Mouse (Mus musculus) left cerebral cortex, postnatal 10 days (tissue): ENCODE measurements around the gene Cdh4. TPM values are rescaled to one million over a fixed set of nuclear protein-coding genes. Genes with fewer than 3 reads are reported as not detected.
A peak's percentile ranks its signal among the peaks of the same experiment; 100 is the strongest.

Experiments
- DNase-seq, 2 experiments: peaks; one replicate each; pipeline ENCODE4 v3.0.0; 2021 to 2022; ENCODE audit warnings: low spot score in 2 of 2, mixed read lengths in 1 of 2; ENCODE audit errors: extremely low spot score in 1 of 2
- intact Hi-C: fragments of 180-260 bp; cut with DNase I; formaldehyde crosslinking; loops from one replicate; pipeline ENCODE4 v1.15.1; 2025
- total RNA-seq, 2 experiments: library from RNA; stranded (reverse); gene quantifications; 2 replicates each; pipeline ENCODE4 v1.2.3; 2021

Cdh4 gene
- total RNA-seq, 2 experiments from 2014 or later: 36.4 to 41.2 TPM

DNA sequence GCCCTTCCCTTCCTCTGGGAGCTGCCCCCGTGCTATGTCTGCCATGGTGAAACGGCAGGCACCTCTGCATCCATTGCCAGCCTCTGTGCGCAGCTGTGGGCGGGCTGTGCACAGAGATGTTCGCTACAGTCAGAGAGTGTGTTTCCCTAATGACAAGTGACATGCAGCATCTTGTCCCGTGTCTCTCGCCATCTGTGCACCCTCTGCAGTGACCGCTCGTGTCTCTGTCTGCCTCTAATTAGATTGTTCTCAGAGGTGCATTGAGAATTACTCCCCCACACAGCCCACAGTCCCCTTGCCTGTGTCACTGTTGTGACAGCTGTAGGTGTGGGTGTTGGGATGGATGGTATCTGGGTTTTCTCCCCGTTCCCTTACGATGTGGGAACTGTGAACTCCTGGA lies 410.6 kb downstream of the Cdh4 start:
- intact Hi-C loops: no loop called here
- DNase-seq: no peak

DNA sequence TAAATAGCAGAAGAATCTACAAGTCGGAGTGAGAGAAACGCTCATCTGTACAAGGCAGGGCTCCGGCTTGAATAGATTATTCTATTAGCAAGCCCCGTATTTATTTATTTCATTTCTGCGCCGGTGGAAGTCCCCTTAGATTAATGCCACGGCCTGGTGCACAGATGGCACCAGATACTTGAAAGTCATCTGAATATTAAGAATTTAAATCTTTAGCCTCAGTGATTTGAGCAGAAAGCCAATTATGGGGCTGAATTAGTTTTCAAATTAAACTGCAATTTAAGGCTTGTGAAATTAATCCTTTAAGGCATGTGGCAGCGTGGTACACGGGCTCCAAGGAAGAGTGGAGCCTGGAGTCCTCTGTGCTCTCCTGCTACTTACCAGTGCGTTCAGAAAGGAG lies 411.7 kb downstream of the Cdh4 start:
- DNase-seq: no peak
- intact Hi-C loops: no loop called here

DNA sequence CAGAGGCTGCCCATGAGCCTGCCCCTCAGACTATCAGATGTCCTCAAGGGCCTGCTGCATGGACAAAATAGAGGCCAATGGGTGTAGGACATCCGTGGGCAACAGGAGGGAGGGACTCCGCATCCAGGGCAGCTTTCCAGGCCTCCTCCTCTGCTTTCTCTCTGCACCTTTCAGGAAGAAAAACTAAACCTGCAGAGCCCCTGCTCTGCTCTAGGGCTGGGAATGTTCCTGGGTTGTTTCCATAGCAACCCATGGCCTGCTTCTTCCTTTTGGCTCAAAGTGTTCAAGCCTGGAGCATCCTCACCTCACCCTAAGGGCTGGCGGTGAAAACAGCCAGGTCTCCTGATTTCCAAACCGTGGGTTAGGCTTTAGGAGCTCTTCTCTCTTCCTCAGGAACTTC lies 414.9 kb downstream of the Cdh4 start:
- intact Hi-C loops: no loop called here
- DNase-seq: no peak

DNA sequence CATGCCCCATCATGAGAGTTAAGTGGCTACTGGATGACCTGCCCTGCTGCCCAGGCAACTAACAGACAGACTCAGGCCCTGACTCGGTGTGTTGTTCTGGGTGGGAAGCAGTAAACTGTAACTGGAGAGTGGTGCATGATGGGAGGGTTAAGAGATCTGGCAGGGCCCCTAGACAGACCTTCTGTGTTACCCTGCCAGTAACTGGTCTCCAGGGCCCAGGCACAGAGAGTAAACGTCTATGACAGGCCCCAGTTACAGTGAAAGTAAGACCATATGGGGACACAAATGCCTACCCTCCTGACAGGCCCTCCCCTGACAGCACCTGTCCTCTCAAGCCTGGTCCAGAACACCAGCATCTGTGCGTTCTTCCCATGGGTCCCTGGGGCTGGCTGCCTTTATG lies 420.4 kb downstream of the Cdh4 start:
- intact Hi-C loops: no loop called here

DNA sequence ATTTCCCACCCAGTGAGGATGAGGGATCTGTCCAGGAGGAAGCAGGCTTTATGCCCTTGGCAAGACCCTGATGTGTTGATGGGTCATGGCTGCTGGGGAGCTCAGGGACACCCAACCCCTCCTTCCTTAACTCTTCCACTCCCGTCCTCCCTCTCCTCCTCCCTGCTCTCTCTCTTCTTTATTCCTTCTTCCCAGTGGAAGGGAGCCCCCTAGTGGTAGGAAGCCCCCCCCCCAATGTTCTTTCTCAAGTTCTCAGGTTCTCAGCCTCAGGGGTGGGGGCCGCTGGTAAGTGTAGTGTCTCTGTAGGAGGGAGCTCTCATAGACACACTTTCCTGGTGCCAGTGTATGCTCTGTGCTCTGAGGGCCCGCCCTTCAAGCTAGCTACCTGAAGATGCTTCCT lies 421.0 kb downstream of the Cdh4 start:
- intact Hi-C loops: no loop called here

More for the DNA sequence above, 420.4 kb downstream of the Cdh4 start:
- no peak for DNase-seq

DNA sequence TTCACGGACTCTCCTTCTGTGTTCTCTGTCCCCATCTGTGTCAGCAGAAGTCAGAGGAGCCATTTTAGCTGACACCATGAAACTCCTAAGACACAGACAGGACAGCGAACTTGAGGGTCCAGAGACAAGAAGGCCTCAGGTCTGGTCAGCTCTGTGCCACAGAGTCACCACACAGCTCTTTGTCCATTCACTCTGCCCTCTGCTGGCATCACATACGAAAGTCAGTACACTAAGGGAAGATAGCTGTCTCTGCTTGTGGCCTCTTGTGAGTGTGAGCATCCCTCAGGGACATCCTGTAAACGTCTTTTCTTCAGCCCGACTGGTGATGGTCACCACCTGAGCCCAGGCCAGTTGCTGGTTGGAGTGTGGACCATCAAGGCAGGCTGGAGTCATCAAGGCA lies 422.9 kb downstream of the Cdh4 start:
- intact Hi-C loops: no loop called here
- no peak for DNase-seq

More for the DNA sequence above, 421.0 kb downstream of the Cdh4 start:
- no peak for DNase-seq

DNA sequence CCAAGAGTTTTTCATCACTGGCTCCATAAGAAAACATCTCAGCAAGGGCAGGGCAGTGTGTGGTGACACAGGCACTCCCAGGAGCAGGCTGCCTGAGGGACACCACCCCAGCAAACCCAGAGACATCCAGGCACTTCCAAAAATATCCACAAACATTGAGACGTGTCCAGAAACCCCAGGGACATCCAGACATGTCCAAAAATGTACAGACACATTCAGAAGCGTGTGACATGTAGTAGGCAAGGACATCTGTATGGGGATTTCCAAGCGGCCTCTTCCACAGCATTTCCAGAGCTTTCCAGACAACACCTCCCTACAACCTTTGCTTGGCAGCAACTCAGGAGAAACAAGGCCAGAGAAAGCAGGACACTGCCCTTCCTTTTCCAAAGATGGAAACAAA lies 425.4 kb downstream of the Cdh4 start:
- intact Hi-C loops: no loop called here
- no peak for DNase-seq

DNA sequence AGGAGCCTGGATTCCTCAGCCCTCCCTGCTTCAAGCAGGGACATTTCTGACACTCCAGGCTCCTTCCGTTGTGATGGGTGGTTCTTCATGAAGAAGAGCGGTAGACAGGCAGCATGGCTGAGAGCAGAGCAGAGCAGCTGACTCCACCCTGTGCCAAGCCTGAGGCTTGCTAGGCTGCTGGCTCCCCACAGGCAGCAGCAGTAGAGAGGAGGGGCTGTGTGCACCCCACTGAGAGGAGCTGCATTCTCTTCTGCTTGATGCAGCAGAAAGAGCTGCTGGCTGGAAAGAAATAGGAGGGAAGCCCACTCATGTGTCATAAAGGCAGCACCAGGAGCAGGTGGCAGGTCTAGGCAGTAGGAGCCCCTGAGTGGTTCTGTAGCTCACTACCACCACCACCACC lies 427.6 kb downstream of the Cdh4 start:
- intact Hi-C loops: loop anchor here (5.0 to 10.0 kb wide), 3 partner anchors 425 to 1448 kb away; partner anchors contain the start of gene Cdh4
- DNase-seq: peak; percentile 36 to 57

DNA sequence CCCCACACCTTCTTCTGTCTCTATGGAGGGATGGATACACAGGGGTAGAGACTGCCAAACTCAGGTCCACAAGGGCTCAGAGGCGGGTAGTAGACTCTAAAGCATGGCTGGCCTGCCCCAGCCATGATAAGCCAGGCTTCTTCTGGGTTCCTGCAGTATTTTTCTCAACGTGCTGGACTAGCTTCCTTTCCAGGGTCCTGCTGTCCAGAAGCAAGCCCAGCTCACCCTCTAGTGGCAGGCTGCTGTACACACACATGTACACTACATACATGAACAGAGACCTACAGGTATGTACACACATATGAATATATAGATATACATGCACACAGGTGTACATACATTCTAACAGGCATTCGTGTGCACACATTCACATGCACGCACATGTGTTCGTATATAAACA lies 430.5 kb downstream of the Cdh4 start:
- peak; percentile 45 to 67 for DNase-seq
- intact Hi-C loops: loop anchor here (5.0 to 10.0 kb wide), 3 partner anchors 428 to 1450 kb away; partner anchors contain the start of gene Cdh4

DNA sequence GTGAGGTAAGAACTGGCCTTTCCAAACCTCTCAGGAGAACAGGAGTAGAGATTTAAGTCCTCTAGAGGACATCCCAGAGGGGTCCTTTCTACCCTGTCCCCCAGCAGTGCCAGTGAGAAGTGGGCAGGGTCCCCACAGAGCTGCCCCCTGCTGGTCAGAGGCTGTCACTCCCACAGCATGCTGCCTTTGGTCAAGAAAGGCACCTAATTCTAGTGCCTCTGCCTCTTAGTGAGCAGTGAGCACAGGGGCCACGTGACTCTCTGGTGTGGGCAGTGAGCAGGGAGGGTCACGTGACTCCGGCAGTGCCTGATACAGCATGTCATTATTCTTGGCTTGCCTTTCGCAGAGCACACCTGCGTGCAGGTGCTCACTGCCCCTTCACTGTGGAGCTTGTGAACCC lies 431.1 kb downstream of the Cdh4 start:
- peak in 1 of 2 experiments; percentile 45 for DNase-seq
- intact Hi-C loops: loop anchor here (5.0 to 10.0 kb wide), 3 partner anchors 429 to 1451 kb away; partner anchors contain the start of gene Cdh4

DNA sequence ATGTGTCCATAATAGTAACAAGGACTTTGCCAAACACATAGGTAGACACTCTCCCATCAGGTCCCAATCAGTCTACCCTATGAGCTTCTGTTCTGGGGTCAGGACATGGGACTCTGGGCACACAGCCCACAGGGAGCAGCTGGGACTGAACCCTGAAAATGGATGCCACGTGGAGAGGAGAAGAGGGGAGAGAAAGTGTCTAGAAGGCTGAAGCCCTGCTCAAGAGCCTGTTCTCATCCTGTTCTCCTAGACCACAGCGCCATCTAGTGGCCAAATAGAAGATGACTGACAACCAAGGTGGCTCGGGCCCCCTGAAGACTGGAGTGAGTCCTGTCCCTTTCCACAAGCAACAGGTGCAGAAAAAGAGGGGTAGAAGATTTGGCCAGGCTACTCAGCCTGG lies 432.9 kb downstream of the Cdh4 start:
- intact Hi-C loops: loop anchor here (5.0 to 10.0 kb wide), 4 partner anchors 193 to 1368 kb away; partner anchors contain the start of gene Cdh4
- peak; percentile 65 to 73 for DNase-seq

DNA sequence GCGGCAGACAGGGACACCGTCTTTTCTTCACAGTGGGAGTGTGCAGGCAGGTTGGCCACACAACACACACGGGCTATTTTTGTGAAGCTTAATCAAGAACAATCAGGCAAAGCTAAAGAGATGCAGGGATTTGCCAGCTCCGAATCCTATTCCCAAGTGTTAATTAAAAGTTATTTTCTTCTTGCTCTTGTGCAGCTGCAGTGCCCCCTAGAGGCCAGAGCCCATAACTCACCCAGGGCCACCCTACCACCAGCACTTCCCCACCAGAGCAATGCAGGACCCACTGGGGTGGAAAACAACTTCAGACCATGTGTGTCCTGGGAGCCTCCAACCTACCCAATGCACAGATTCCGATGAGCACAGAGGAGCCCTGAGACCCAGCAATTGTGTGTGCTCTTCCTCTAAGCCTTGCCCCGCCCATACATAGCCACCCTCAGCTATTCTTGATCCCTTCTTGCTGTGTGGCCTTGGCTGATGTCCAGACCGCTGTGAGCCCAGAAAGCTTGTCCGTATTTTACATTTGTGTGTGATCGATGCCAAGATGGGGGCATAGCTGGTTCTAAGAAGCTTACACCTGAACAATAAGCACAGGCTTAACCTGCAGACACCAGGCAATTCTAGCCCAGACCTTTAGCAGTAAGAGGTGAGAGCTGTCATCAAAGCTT lies 435.5 kb downstream of the Cdh4 start:
- peak; percentile 34 to 64 for DNase-seq
- intact Hi-C loops: loop anchor here (5.0 to 10.0 kb wide), 4 partner anchors 195 to 1370 kb away; partner anchors contain the start of gene Cdh4

DNA sequence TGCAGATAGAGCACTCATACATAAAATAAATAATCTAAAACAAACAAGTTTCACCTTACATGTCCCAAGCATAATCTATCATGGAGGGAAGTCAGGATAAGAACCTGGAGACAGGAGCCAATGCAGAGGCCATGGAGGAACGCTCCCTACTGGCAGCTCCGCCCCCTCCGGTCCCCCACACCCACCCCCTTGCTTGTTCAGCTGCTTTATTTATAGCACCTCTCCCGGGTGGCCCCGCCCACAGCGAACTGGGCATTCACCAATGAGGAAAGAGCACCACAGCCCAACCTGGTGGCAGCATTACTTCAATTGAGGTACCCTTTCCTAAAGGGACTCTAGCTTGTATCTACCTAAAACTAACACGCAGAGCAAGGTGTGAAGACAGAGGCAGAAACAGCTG lies 442.3 kb downstream of the Cdh4 start:
- no peak for DNase-seq
- intact Hi-C loops: no loop called here

DNA sequence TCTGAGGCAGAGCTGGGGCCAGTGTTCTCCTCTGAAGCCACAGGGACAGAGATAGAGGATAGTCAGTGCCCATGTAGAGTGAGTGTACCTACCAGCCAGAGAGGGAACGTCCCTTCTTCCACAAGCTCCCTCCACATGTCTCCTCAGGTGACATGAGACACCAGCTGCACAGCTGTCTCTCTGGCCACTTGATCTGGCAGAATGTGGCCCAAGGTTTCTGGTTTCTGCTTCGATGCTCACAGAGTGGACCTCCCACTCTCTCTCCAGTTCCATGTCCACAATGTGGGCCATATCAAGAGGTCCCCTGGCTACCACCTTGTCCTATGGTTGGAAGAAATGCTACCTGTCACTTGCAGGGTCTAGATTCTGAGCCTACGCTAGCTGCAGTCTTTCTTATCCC lies 448.8 kb downstream of the Cdh4 start:
- intact Hi-C loops: no loop called here
- no peak for DNase-seq

DNA sequence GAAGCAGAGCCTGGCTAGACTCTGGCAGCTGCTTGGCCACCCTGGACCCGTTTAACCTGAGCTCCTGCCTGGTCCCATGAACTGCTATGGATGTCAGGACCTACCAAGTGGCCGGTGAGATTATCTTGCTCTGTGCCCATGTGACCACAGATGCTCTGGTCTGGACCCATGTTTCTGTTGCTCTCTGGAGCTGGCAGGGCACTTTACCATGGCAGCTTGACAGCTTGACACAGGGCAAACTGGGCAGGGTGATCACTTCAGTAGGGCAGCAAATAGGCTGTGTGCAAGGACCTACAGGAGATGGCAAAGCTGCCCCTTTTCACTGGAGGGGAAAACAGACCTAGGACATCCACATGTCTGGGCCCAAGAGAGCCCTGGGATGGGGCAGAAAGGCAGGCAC lies 454.7 kb downstream of the Cdh4 start:
- DNase-seq: no peak
- intact Hi-C loops: no loop called here

DNA sequence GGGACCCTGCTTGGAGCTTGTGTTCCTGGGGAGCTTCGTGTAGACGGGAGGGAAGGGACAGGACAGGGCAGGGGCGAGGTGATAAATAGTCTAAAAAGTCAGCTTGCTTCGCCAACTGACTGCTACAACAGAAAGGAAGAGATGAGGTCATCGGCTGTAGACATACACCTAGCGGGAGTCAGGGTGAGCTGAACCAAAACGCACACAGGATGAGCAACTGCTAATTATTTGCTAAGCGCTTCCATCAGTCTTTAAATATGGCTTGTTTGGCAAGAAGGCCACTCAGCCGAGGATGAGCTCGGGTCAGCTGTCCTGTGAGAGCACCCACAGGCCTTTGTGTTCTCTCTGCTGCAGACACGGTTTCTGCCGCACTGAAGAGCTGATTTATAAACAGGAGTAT lies 470.7 kb downstream of the Cdh4 start:
- intact Hi-C loops: loop anchor here (10.0 kb wide), 1 partner anchor 342 kb away; the partner anchor contains the start of gene Rps21
- no peak for DNase-seq

DNA sequence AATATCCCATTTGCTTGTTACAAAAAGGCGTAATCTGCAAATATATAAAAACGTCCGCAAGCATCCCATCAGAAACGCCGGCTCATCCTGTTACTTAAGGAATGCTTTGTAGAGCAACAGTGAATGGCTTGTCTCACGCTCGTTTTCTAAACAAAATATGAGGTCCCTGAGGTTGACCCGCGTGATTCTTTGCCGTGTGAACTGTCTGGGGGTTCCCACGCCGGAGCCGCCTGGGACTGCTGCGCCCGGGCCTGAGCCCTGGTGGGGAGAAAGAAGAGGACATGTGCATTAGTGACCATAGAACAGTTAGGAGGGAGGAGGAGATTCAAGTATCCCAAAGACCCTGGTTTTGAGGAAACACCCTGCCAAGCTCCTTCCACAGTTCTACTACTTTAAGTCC lies 471.1 kb downstream of the Cdh4 start:
- intact Hi-C loops: loop anchor here (10.0 kb wide), 1 partner anchor 341 kb away; the partner anchor contains the start of gene Rps21
- DNase-seq: no peak

DNA sequence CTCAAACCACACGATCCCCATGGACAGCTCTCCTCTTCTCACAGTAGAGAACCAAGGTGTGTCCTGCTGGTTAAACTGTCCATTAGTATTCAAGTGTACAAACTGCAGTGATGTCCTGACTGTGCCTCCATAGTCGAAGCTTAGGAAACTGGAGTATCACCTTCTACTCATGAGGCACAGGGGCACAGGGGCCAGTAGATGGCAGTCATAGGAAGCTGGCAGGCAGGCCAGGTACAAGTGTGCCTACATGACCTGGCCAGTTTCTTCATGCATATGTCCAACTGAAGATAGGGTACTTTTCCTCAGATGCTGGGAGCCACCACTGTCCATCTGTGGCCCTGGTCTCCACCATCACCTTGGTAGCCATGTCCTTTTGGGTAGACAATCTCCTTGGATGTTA lies 472.0 kb downstream of the Cdh4 start:
- intact Hi-C loops: loop anchor here (10.0 kb wide), 1 partner anchor 341 kb away; the partner anchor contains the start of gene Rps21
- no peak for DNase-seq

DNA sequence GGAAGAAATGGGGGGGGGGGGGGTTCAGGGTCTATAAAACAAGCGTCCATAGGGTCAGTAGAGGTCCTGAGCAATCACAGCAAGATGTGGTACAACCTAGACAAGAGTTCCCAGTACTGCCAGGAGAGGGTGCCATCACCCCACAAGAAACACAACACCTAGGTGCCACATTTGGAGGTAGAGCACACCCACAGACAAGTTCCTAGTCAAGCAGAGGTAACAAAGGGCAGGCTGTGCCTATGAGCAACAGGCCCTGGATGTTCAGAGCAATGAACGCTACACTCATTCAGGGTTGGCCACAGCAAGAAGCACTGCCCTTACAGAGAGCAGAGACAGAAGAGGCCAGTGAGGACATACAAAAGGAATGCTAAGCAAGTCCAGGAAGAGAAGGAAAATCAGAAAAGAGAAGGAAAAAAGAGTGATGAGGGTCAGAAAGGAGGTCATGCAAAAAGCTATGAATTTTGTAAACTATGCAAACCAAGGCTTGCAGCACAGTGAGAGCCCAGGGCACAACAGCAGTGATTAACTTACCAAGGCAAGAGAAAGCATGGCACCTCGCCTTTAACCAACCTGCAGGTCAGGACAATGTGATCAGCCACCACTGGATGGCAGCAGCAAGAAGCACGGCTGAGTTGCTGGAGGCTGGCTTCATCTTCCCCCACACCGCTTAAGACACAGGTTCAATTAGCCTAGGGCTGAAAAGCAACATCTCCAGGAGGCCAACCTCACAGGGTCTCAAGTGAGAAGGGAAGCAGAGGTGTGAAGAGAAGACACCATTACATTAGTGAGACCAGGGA lies 474.8 kb downstream of the Cdh4 start:
- intact Hi-C loops: loop anchor here (2.0 to 10.0 kb wide), 4 partner anchors 60 to 338 kb away; partner anchors contain the start of genes Rps21 and Taf4
- peak; percentile 44 to 73 for DNase-seq

DNA sequence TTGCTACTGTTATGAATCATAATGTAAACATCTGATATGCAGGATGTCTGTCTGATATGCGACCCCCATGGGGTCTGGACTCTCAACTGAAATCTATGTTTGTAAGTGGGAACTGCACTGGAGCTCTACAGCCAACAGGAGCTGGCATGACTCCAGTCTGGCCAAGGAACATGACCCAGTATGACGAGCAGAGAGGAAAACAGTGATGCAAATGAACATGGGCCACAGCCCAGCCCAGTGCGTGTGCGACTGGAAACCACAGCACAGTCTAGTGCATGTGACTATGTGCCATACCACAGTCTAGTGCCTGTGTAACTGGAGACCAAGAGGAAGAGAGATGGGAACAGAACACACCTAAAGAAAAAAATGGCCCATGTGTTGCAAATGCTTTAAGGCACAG lies 477.8 kb downstream of the Cdh4 start:
- DNase-seq: no peak
- intact Hi-C loops: no loop called here
